Mouse (Mus musculus) inflammation-experienced regulatory T-cells (primary cell): ENCODE data around the gene Igf2r. TPM values are rescaled to one million over a fixed set of nuclear protein-coding genes. Genes with fewer than 3 reads are reported as not detected.

Source experiments
- polyA plus RNA-seq, 2 experiments: library from polyadenylated mRNA; unstranded; fragments of 100-300 nt; shearing (Covaris generic); gene quantifications; one replicate each; pipeline ENCODE4 v1.2.1; 2017

Gene Igf2r
- 10 to 100 TPM; 29.0 to 38.6 TPM for polyA plus RNA-seq

DNA sequence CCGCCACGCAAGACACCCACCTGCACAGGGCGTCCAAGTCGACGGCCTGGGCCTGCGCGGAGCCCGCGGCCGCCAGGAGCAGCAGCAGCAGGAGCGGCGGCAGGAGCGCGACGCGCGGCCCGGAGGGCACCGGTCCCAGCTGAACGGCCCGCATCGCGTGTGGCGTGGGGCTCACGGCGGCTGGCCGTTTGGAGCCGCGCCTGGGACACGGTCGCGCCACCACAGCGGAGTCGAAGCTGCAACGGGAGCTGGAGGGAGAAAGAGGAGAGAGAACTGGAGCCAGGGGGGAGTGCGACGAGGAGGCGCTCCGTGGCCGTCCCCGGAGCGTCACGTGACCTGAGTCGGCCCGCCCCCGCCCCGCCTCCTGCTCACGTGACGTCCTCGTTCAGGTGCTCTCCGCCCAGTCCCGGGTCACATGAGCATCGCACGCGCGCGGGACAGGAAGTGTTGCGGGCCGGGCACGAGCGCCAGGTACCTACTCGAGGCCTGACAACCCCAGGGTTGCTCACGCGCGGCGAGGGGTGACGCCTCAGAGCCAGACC is at the start of gene Igf2r:
Gene Igf2r (minus strand): TSS at position 285 of the 542 bp plus-strand sequence.

DNA sequence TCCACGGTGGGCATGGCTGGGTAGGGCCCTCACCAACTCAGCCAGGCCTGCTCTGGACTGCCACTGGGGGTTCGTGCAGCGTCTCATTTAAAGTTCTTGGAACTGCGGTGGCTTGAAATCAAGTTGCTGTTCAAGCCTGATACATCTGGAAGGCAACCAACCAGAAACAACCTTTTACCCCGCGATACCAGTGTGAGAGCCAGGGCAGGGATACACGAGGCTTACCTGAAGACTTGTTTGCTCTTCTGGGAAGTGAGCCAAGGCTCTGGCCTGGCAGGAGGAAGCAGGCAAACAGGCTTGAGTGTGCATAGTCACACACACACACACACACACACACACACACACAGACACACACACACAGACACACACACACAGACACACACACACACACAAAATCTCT is 93.8 kb downstream of the Igf2r start, which contains the start of gene Slc22a1:
Gene Slc22a1 (minus strand): TSS at position 184 of the 400 bp plus-strand sequence.

Other genes with a start within 250 kb of the Igf2r start
- 1 to 10 TPM; 1.9 to 5.5 TPM for gene Slc22a2, start 185.5 kb downstream of the Igf2r start, polyA plus RNA-seq
- gene Slc22a1, start 93.8 kb downstream of the Igf2r start, polyA plus RNA-seq: not detected
- gene Mas1, start 98.5 kb upstream of the Igf2r start, polyA plus RNA-seq: under 1 TPM; 0.16 to 0.17 TPM
- under 1 TPM in 1 of 2 experiments, not detected in 1; 0.66 TPM for gene Mrgprh, start 106.4 kb upstream of the Igf2r start, polyA plus RNA-seq
- gene Pnldc1, start 140.6 kb upstream of the Igf2r start, polyA plus RNA-seq: 1 to 10 TPM in 1 of 2 experiments, under 1 TPM in 1; 0.98 to 2.4 TPM
- gene Tcp1, start 146.0 kb upstream of the Igf2r start, polyA plus RNA-seq: 100 to 1,000 TPM; 172 to 203 TPM
- gene Mrpl18, start 146.7 kb upstream of the Igf2r start, polyA plus RNA-seq: 100 to 1,000 TPM; 108 to 134 TPM
- gene Acat3, start 170.9 kb upstream of the Igf2r start, polyA plus RNA-seq: 1 to 10 TPM in 1 of 2 experiments, under 1 TPM in 1; 0.47 to 1.3 TPM
- gene Acat2, start 191.1 kb upstream of the Igf2r start, polyA plus RNA-seq: 10 to 100 TPM; 27.6 to 54.4 TPM
- gene Wtap, start 224.5 kb upstream of the Igf2r start, polyA plus RNA-seq: 10 to 100 TPM; 70.8 to 89.0 TPM
- gene Sod2, start 237.2 kb upstream of the Igf2r start, polyA plus RNA-seq: 100 to 1,000 TPM in 1 of 2 experiments, 10 to 100 TPM in 1; 99.0 to 110 TPM